Mouse (Mus musculus): Measurements from ENCODE around the gene Zdhhc22.

Zdhhc22 gene

GRCm38 (mm10) chr12:86936587-86937343 is 53.5 kb downstream of the Zdhhc22 start:
- no peak for DNase-seq (ENCODE audit: low spot score in 2 of 2)

GRCm38 (mm10) chr12:86935692-86936282 is 54.4 kb downstream of the Zdhhc22 start:
- no peak for DNase-seq (ENCODE audit: low spot score in 2 of 2)

GRCm38 (mm10) chr12:86934748-86935147 is 55.5 kb downstream of the Zdhhc22 start:
- no peak for DNase-seq (ENCODE audit: low spot score in 2 of 2)

GRCm38 (mm10) chr12:86932575-86932952 is 57.7 kb downstream of the Zdhhc22 start:
- DNase-seq (ENCODE audit: low spot score in 2 of 2) = no peak

GRCm38 (mm10) chr12:86931919-86932574 is 58.2 kb downstream of the Zdhhc22 start:
- DNase-seq (ENCODE audit: low spot score in 2 of 2) = no peak

- no peak for DNase-seq (ENCODE audit: low spot score in 2 of 2)
Observed at GRCm38 (mm10) chr12:86930934-86931729, 59.1 kb downstream of the Zdhhc22 start.

Data from frontal cortex, postnatal 10 days (tissue).